ENCODE assay signal across 21 mouse cellular contexts in genomic region chr12:72234966-72235365, GRCm38 (mm10). TPM values are rescaled to one million over a fixed set of nuclear protein-coding genes. Genes with fewer than 3 reads are reported as not detected.
A peak's percentile ranks its signal among the peaks of the same experiment; 100 is the strongest.
DNase-seq lines count a peak whose midpoint lies in the region; ATAC-seq and TF ChIP-seq lines count a peak whose summit lies in the region.
"Had no signal": no experiment of that assay in that cellular context is flagged by ENCODE, and none has a peak within 500 bp of the region (broad histone marks: within the 10 kb centered on the region; RNA-seq: fewer than 3 reads in every experiment).

No protein-coding gene starts in this region.

- peak overlapping the region; percentile 63 for H3K4me2 ChIP-seq in hindbrain, embryonic 12.5 days (replicated peaks)
- H3K4me2 ChIP-seq in midbrain, embryonic 15.5 days = peak overlapping the region; percentile 65
- H3K4me2 ChIP-seq: liver, embryonic 13.5 days; stomach, embryonic 15.5 days had no signal

- H3K4me3 ChIP-seq in embryonic facial prominence, embryonic 10.5 days = peak overlapping the region; percentile 13; the same call in 1 of the 2 replicates
- peak overlapping the region; percentile 66 for H3K4me3 ChIP-seq in hindbrain, embryonic 12.5 days
- H3K4me3 ChIP-seq in midbrain, embryonic 15.5 days = peak overlapping the region; percentile 84
- H3K4me3 ChIP-seq: liver, embryonic 13.5 days; stomach, embryonic 15.5 days had no signal

- peak overlapping the region; percentile 80 for H3K9ac ChIP-seq in hindbrain, embryonic 12.5 days
- H3K9ac ChIP-seq in midbrain, embryonic 15.5 days = peak overlapping the region; percentile 97
- H3K9ac ChIP-seq: liver, embryonic 13.5 days; stomach, embryonic 15.5 days had no signal

- H3K27ac ChIP-seq in embryonic facial prominence, embryonic 10.5 days (replicated peaks) = no peak overlapping the region
- peak overlapping the region; percentile 93; the same call in 1 of the 2 replicates for H3K27ac ChIP-seq in hindbrain, embryonic 12.5 days
- H3K27ac ChIP-seq in midbrain, embryonic 15.5 days = peak overlapping the region; percentile 98
- H3K27ac ChIP-seq: liver, embryonic 13.5 days; stomach, embryonic 15.5 days had no signal

- no peaks in the 10 kb centered on the region for H3K36me3 ChIP-seq in embryonic facial prominence, embryonic 10.5 days (replicated peaks)
- H3K36me3 ChIP-seq in hindbrain, embryonic 12.5 days = no peaks in the 10 kb centered on the region
- no peaks in the 10 kb centered on the region for H3K36me3 ChIP-seq in midbrain, embryonic 15.5 days (replicated peaks)
- H3K36me3 ChIP-seq: liver, embryonic 13.5 days; stomach, embryonic 15.5 days had no signal

- no peak for ATAC-seq in hindbrain, embryonic 12.5 days (ENCODE audit: low FRiP score)
- no peak for ATAC-seq in midbrain, embryonic 15.5 days (replicated peaks)
- ATAC-seq: intestine, postnatal 0 days; Patski had no signal

- H3K27me3 ChIP-seq in embryonic facial prominence, embryonic 10.5 days (replicated peaks; ENCODE audit: low read depth, poor library complexity, severe bottlenecking) = peaks cover 43% of the 10 kb centered on the region
- H3K27me3 ChIP-seq in hindbrain, embryonic 12.5 days = peaks cover 7% of the 10 kb centered on the region
- no peaks in the 10 kb centered on the region for H3K27me3 ChIP-seq in midbrain, embryonic 15.5 days (replicated peaks)
- H3K27me3 ChIP-seq: CH12.LX had no signal

- peak; percentile 61 for DNase-seq in brain, embryonic 14.5 days (ENCODE audit: low read depth)
- DNase-seq in embryonic facial prominence, embryonic 10.5 days (ENCODE audit: low spot score) = no peak
- no peak for DNase-seq in left cerebral cortex, adult 8-10 months (ENCODE audit: low spot score in 2 of 2)
- DNase-seq in adrenal gland, postnatal 14 days = no peak
- DNase-seq in thymus, adult 18-20 months = no peak
- DNase-seq: adrenal gland, postnatal 25 days; kidney, postnatal 4 days; liver, embryonic 13.5 days; lung, postnatal 36 days; thymus, postnatal 4 days had no signal

- H3K9me3 ChIP-seq in embryonic facial prominence, embryonic 10.5 days = no peaks in the 10 kb centered on the region
- no peaks in the 10 kb centered on the region for H3K9me3 ChIP-seq in hindbrain, embryonic 12.5 days (replicated peaks)
- H3K9me3 ChIP-seq in midbrain, embryonic 15.5 days = no peaks in the 10 kb centered on the region
- H3K9me3 ChIP-seq: liver, embryonic 13.5 days; stomach, embryonic 15.5 days had no signal

- no peak for TF ChIP-seq CTCF in brain, embryonic 14.5 days (IDR thresholded peaks at IDR 0.05; ENCODE audit: borderline replicate concordance, extremely low read depth, insufficient read depth, insufficient read length)

- no peak for TF ChIP-seq POLR2A in brain, embryonic 14.5 days (IDR thresholded peaks at IDR 0.05; ENCODE audit: borderline replicate concordance, extremely low read depth, insufficient read depth, insufficient read length, poor library complexity, severe bottlenecking)

- peaks cover 4% of the 10 kb centered on the region; the same call in 1 of the 2 replicates for H3K4me1 ChIP-seq in embryonic facial prominence, embryonic 10.5 days
- peaks cover 30% of the 10 kb centered on the region for H3K4me1 ChIP-seq in hindbrain, embryonic 12.5 days
- H3K4me1 ChIP-seq in midbrain, embryonic 15.5 days = peaks cover 48% of the 10 kb centered on the region
- H3K4me1 ChIP-seq: liver, embryonic 13.5 days had no signal

- WGBS in embryonic facial prominence, embryonic 10.5 days = 93% methylated on average over 9 of the region's 9 CpGs
- WGBS in hindbrain, embryonic 12.5 days = 72% methylated on average over 9 of the region's 9 CpGs
- 49% methylated on average over 9 of the region's 9 CpGs for WGBS in midbrain, embryonic 15.5 days

RNA-seq across cellular contexts. Expression of gene Ccdc175, which starts 50.1 kb away (rescaled TPM):
- 0.03 TPM in 1 of 2 replicates, not detected in the other for polyA plus RNA-seq in brain, embryonic 14.5 days (2012; rRNA removed)
- not detected in 2 replicates for polyA plus RNA-seq in embryonic facial prominence, embryonic 10.5 days (2016; fragmentation: Nextera tagmentation; extraction: Ambion mirVana)
- 0.08 TPM in 1 of 2 replicates, not detected in the other for polyA plus RNA-seq in hindbrain, embryonic 12.5 days (2016; fragmentation: Nextera tagmentation; extraction: Ambion mirVana)
- polyA plus RNA-seq in midbrain, embryonic 15.5 days (2015; fragmentation: Nextera tagmentation; extraction: Ambion mirVana) = not detected in 2 replicates
- not detected for total RNA-seq in left cerebral cortex, adult 8-10 months (2022)
- not detected in 2 replicates for total RNA-seq in adrenal gland, postnatal 14 days (2021)
- total RNA-seq: adrenal gland, postnatal 25 days; CH12.LX; common myeloid progenitor, adult 5-6 weeks; gastrocnemius, postnatal 4 days; left cerebral cortex, postnatal 25 days; neutrophil, adult 5-6 weeks had no signal
- polyA plus RNA-seq: heart, embryonic 16.5 days; intestine, postnatal 0 days; liver, embryonic 13.5 days; Patski; stomach, embryonic 15.5 days had no signal

Comparison
In these comparisons a context has a peak if more than half of its experiments do, and no peak if none do; other contexts are left out.
1. H3K4me3 ChIP-seq: peak in every context shown above with its lines; median percentile 84 in midbrain, embryonic 15.5 days; 66 in hindbrain, embryonic 12.5 days; 13 in embryonic facial prominence, embryonic 10.5 days.